Mouse (Mus musculus) liver, embryonic 12.5 days (tissue): ENCODE data around the gene Bhlha15. TPM values are rescaled to one million over a fixed set of nuclear protein-coding genes. Genes with fewer than 3 reads are reported as not detected.

Source experiments
- ATAC-seq: fragments of 200-750 bp; cut with Nextera tagmentation; 2 replicates; pipeline ENCODE4 v1.8.0; 2017; ENCODE audit warnings: moderate number of reproducible peaks, mild to moderate bottlenecking, moderate library complexity
- H3K27ac ChIP-seq: fragments of 300-500 bp; sonication (generic); 2 replicates; pipeline ENCODE4 v1.5.1; 2016; ENCODE audit warnings: mild to moderate bottlenecking
- H3K27me3 ChIP-seq: fragments of 300-500 bp; sonication (generic); replicated peaks from 2 replicates; pipeline ENCODE4 v1.6.1; 2016; ENCODE audit warnings: mild to moderate bottlenecking, moderate library complexity
- H3K36me3 ChIP-seq: fragments of 300-500 bp; sonication (generic); 2 replicates; pipeline ENCODE4 v1.6.1; 2016; ENCODE audit warnings: mild to moderate bottlenecking, moderate library complexity
- H3K4me1 ChIP-seq: fragments of 300-500 bp; sonication (generic); 2 replicates; pipeline ENCODE4 v1.6.1; 2016
- H3K4me2 ChIP-seq: fragments of 300-500 bp; sonication (generic); 2 replicates; pipeline ENCODE4 v1.6.1; 2016; ENCODE audit warnings: mild to moderate bottlenecking, moderate library complexity
- H3K4me3 ChIP-seq: fragments of 300-500 bp; sonication (generic); 2 replicates; pipeline ENCODE4 v1.5.1; 2016; ENCODE audit warnings: mild to moderate bottlenecking, moderate library complexity
- H3K9ac ChIP-seq: fragments of 300-500 bp; sonication (generic); 2 replicates; pipeline ENCODE4 v1.6.1; 2016; ENCODE audit warnings: mild to moderate bottlenecking, moderate library complexity
- H3K9me3 ChIP-seq: fragments of 300-500 bp; sonication (generic); replicated peaks from 2 replicates; pipeline ENCODE4 v1.6.1; 2016; ENCODE audit warnings: mild to moderate bottlenecking, moderate library complexity
- WGBS: fragments of 180-500 bp; shearing (Covaris S2); methylation state at CpG from one replicate; pipeline ENCODE4 v1.1.7; 2016; ENCODE audit not compliant: insufficient replicate concordance; 5-methylcytosine and 5-hydroxymethylcytosine counted together
- polyA plus RNA-seq: library from polyadenylated mRNA; unstranded; fragments of >200 nt; fragmentation: Nextera tagmentation; extraction: Ambion mirVana; gene quantifications from 2 replicates; pipeline ENCODE4 v1.2.1, GENCODE M21; 2016

Gene Bhlha15
- polyA plus RNA-seq, 1 experiment from 2014 or later, result 0.94 TPM

- Histone ChIP-seq H3K4me2 (no peak overlapping the region), H3K4me3 (no peak overlapping the region), H3K36me3 (no peaks in the 10 kb centered on the region), H3K27me3 (no peaks in the 10 kb centered on the region), H3K9ac (no peak overlapping the region), H3K9me3 (no peaks in the 10 kb centered on the region), H3K4me1 (no peaks in the 10 kb centered on the region; the same call in 1 of the 2 replicates), H3K27ac (no peak overlapping the region)
- ATAC-seq, result no peak
- 38% methylated on average over 1 of the region's 1 CpGs for WGBS
These were observed 48.9 kb downstream of the Bhlha15 start for GRCm38 (mm10) chr5:144238969-144239368.

Other genes starting within 250 kb of the Bhlha15 start
- gene Ccz1, start 175.4 kb upstream of the Bhlha15 start, polyA plus RNA-seq, result 58.9 and 62.1 TPM in 2 replicates
- gene Ocm, start 163.6 kb upstream of the Bhlha15 start, polyA plus RNA-seq, result not detected in 2 replicates
- 4.1 and 4.3 TPM in 2 replicates for gene Lmtk2, start 89.8 kb upstream of the Bhlha15 start, polyA plus RNA-seq
- gene Tecpr1, start 33.3 kb downstream of the Bhlha15 start, polyA plus RNA-seq, result 4.8 TPM in 2 replicates
- gene Bri3, start 54.2 kb downstream of the Bhlha15 start, polyA plus RNA-seq, result 37.7 and 40.3 TPM in 2 replicates
- gene Baiap2l1, start 167.8 kb downstream of the Bhlha15 start, polyA plus RNA-seq, result 4.6 and 5.4 TPM in 2 replicates